Mouse (Mus musculus) small intestine, adult 2 months (tissue): ENCODE results near the gene Plcb4.

Source experiments
- CTCF ChIP-seq: fragments of 200-500 bp; IDR thresholded peaks from 2 replicates; pipeline ENCODE4 v1.5.1; 2012; ENCODE audit warnings: low read depth, mild to moderate bottlenecking, control low read depth, inconsistent platforms, low read length, moderate library complexity, mixed read lengths; ENCODE audit not compliant: insufficient replicate concordance, insufficient read length; ENCODE audit errors: extremely low read depth
- POLR2A ChIP-seq: fragments of 200-500 bp; IDR thresholded peaks from 2 replicates; pipeline ENCODE4 v1.6.1; 2012; ENCODE audit warnings: low read depth, mild to moderate bottlenecking, control low read depth, inconsistent platforms, low read length, moderate library complexity

GRCm38 (mm10) chr2:135811453-135812101 lies 152.8 kb downstream of the Plcb4 start:
- TF ChIP-seq POLR2A (no peak), CTCF (no peak)
